Mouse (Mus musculus) left cerebral cortex, postnatal 14 days (tissue): ENCODE measurements around the gene Ttl. TPM values are rescaled to one million over a fixed set of nuclear protein-coding genes. Genes with fewer than 3 reads are reported as not detected.

Experiments
- DNase-seq, 2 experiments: peaks; one replicate each; pipeline ENCODE4 v3.0.0; 2021 to 2022; ENCODE audit warnings: low spot score in 2 of 2, mixed read lengths in 1 of 2
- intact Hi-C: fragments of 180-260 bp; cut with DNase I; formaldehyde crosslinking; loops from one replicate; pipeline ENCODE4 v1.15.1; 2025
- total RNA-seq, 2 experiments: library from RNA; stranded (reverse); gene quantifications; 2 replicates each; pipeline ENCODE4 v1.2.3; 2021

The Ttl gene
- total RNA-seq, 2 experiments from 2014 or later = 75.3 to 83.5 TPM

DNA sequence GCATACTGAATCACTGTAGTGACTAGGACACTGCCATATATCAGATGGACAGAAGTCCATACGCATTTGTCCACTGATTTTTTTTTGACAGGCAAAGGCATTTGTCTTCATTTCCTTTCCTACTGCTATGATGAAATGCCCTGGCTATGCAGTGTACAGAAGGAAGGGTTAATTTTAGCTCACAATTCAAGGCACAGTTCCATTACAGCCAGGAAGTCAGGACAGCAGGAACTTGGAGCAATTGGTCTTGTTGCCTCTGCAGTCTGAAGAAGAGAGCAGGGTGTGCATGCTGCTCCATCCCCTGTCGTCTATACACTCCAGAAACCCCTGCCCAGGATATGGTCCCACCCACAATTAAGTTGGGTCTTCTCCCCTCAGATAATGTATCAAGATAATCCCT, 13.5 kb downstream of the Ttl start:
- DNase-seq = no peak

DNA sequence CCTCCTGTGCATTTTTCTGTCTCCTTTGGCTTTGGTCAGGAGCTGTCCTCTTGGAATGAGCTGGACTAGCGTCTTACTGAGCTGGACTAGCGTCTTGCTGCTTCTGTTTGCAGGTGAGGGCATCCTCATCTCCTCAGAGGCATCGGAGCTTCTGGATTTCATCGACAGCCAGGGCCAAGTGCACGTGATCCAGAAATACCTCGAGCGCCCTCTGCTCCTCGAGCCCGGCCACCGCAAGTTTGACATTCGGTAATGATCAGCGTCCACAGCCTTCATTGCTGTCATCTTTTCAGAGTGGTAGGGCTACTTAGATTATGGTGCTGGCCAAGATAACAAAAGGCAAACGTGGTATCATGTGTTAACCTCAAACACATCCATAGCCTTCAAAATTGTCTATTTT, 15.4 kb downstream of the Ttl start:
- intact Hi-C loops = no loop called here
- DNase-seq = no peak

More for the DNA sequence above, 13.5 kb downstream of the Ttl start:
- intact Hi-C loops = no loop called here

DNA sequence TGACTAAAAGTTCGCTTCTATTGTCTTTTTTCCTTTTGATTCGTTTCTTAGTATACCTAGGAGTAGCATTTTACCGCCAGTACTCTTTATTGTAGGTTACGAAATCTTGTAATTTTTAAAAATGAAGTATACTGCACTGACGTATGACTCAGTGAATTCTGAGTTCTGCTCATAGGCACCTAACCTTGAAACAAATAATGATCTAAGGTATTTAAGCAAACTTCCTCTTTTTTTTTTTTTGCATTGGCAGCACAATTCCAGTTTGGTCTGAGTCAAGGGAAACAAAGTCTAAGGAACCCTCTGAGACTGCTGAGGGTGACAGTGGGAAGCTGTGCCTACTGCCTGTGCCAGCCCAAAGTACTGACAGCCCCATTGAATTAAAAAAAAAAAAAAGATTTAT, 17.8 kb downstream of the Ttl start:
- DNase-seq = no peak
- intact Hi-C loops = no loop called here

- intact Hi-C loops = no loop called here
- no peak for DNase-seq
Measured at GRCm38 (mm10) chr2:129084959-129085358, 19.2 kb downstream of the Ttl start.

- intact Hi-C loops = no loop called here
- no peak for DNase-seq
Measured at GRCm38 (mm10) chr2:129087520-129087919, 21.8 kb downstream of the Ttl start.

- no peak for DNase-seq
- intact Hi-C loops = no loop called here
Measured at GRCm38 (mm10) chr2:129090370-129090769, 24.6 kb downstream of the Ttl start.

GRCm38 (mm10) chr2:129092810-129093209, 27.1 kb downstream of the Ttl start:
- intact Hi-C loops = no loop called here
- peak; percentile 32 to 54 for DNase-seq

DNA sequence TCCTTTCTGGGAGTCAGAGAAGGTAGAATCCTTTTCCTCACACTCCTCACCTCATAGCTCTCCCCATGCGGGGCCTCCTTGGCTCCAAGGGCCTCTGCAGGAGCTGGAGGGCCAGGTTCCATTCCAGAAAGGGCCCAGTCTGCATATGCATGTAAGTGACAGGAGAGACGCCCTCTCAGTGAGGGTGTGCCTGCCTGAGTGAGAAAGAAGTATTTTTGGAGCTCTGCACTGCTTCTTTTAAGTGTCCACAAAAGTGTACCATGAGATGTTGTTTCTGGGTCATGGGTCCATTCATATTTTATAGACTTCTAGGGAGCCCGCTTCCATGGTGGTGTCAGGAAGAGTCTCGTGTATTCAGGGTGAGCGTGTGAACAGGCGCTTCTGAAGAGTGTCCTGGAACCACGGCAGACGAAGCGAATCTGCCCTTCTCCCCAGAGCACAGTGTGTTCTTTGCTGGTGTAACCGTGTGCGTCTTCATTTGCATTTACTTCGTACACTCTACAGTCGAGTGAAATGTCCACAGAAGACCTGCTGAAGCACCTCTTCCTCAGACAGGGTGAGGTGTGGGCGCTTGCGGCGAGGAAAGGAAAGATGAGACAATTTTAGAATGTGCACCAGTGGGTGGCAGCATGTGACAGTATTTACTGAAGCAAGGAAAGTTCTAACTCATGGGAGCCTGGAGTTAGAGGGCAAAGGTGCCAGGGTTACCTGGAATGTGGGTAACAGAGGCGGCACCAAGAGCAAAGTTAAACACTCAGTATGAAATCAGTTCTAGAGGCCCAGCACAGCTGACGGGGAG, 28.4 kb downstream of the Ttl start:
- intact Hi-C loops = no loop called here
- peak; percentile 47 to 50 for DNase-seq

GRCm38 (mm10) chr2:129100784-129101310, 35.1 kb downstream of the Ttl start, which contains the start of gene Polr1b:
Gene Polr1b, plus strand, starts transcription at chr2:129100995.
- intact Hi-C loops = no loop called here
- peak; percentile 90 to 94 for DNase-seq

- intact Hi-C loops = loop anchor here (10.0 kb wide), 1 partner anchor 268 kb away; no protein-coding TSS in a partner anchor
- no peak for DNase-seq
Measured at GRCm38 (mm10) chr2:129112924-129113323, 47.2 kb downstream of the Ttl start.

- DNase-seq = no peak
- intact Hi-C loops = loop anchor here (10.0 kb wide), 1 partner anchor 271 kb away; no protein-coding TSS in a partner anchor
Measured at GRCm38 (mm10) chr2:129115706-129116367, 50.1 kb downstream of the Ttl start.

DNA sequence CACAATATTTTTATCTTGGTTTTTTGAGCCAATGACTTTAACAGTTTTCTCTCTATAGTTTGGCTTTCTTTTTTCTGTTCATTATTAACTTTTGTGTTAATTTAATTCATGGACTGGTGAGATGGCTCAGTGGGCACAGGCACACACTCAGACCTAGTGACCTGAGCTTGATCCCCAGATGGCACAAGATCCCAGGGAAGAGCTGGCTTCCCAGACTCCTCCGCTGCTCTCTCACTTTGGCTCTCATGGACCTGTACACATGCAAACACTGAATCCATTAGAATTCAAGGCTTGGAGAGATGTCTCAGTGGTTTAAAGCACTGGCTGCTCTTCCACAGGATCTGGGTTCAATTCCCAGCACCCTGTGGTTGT, 50.6 kb downstream of the Ttl start:
- intact Hi-C loops = loop anchor here (10.0 kb wide), 1 partner anchor 272 kb away; no protein-coding TSS in a partner anchor

DNA sequence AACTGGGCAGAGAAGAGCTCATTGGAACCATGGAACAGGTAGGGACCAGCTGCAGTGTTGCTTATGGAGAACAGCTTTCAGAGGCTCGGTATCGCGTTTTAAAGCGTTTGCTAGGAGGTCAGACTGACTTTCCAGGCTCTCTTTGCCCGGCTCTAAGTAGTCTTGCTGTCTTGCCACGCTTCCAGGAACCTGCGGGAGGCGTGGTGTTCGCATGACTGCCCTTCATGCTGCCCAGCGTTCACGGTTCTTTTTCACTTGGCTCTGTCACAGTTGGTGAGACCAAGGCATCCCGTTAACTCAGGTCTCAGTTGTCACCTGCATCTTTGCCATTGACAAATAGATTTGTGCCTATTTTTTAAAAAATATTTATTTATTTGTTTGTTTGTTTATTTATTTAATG, 52.3 kb downstream of the Ttl start:
- DNase-seq = no peak
- intact Hi-C loops = loop anchor here (10.0 kb wide), 1 partner anchor 273 kb away; no protein-coding TSS in a partner anchor

More for the DNA sequence above, 50.6 kb downstream of the Ttl start:
- DNase-seq = no peak

DNA sequence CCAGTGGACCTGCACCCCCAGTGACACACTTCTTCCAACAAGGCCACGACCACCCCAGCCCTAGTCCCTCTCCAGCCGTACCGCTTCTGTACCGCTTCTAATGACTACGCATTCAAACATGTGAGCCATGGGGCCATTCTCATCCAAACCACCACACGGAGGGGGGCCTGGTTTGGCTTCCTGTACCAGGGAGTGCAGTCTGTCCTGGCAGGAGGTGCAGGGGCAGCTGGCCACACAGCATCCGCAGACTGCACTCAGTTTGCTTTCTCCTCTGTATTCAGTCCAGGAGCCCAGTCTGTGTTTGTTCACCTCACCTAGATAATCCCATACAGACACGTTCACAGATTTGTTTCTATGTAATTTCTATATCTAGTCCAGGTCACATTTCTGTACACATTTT, 56.2 kb downstream of the Ttl start:
- no peak for DNase-seq
- intact Hi-C loops = no loop called here

DNA sequence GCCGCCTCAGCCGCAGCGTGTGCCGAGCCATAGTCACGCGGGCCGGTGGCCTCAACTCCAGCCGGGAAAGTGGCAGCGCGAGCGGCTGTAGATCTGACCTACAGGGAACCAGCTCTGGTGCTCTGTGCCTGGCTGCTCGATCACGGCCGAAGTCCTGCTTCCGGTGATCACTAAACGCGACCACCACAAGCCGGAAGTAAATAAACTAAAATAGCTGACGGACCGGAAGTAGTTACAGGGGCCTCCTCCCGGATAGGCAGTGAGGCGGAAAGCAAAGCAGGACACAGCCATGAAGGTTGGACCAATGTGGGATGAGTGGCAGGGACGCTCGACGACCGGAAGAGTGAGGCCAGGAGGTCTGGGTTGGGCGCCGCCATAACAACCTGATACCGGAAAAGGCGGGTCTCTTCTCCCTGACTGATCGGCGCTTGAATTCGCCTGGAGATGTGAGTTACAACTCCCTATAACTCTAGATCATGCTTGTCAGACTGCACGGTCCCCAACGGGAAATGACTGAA, 63.7 kb downstream of the Ttl start, which contains the start of gene Chchd5:
Gene Chchd5 (plus strand): TSS at position 289 of the 518 bp plus-strand sequence.
- peak; percentile 93 to 98 for DNase-seq
- intact Hi-C loops = no loop called here

DNA sequence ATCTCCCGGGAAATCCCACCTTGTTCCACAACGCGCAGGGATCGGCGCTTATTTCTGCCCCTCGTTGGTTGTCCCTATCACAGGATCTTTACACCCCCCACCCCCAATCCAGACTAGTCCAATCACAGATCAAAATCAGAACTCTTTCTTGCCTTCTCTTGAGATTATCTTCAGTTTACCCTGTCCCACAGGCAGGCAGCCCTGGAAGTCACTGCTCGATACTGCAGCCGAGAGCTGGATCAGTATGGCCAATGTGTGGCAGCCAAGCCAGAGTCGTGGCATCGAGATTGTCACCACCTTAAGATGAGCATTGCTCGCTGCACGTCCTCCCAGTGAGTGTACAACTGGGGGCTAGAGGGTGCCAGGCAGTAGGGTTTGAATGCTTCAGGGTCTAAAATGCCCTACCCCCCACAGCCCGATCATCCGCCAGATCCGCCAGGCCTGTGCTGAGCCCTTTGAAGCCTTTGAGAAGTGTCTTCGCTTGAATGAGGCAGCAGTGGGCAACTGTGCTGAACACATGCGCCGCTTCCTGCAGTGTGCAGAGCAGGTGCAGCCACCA, 64.3 kb downstream of the Ttl start:
- no peak for DNase-seq

DNA sequence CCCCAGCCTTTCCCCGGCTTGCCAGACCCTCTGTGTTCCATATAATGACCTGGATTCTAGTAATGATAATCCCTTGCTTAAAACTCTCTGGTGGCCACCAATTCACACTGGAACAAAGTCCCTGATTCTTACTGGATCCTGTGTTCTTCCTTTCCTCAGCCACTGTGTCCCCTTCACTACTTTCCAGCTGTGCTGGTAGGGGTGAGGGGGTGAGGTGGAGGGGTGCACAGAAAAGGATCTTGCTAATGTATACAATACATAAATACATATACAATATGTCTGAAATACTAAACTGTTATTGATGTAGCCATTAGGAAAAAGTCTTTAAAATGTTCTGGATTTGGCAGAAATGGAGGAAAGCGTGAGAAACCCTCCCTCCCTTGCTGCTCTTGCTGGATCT, 65.0 kb downstream of the Ttl start:
- intact Hi-C loops = loop anchor here (2.0 kb wide), 1 partner anchor 68 kb away; the partner anchor contains the start of gene Slc20a1
- DNase-seq = no peak

More for the DNA sequence above, 64.3 kb downstream of the Ttl start:
- intact Hi-C loops = loop anchor here (2.0 kb wide), 1 partner anchor 69 kb away; the partner anchor contains the start of gene Slc20a1

GRCm38 (mm10) chr2:129132231-129132630, 66.5 kb downstream of the Ttl start:
- intact Hi-C loops = no loop called here

GRCm38 (mm10) chr2:129133006-129133805, 67.5 kb downstream of the Ttl start:
- peak; percentile 44 to 63 for DNase-seq
- intact Hi-C loops = no loop called here

More at GRCm38 (mm10) chr2:129132231-129132630, 66.5 kb downstream of the Ttl start:
- no peak for DNase-seq
